Mouse (Mus musculus) heart, embryonic 11.5 days (tissue): ENCODE results near the gene Galnt13. TPM values are rescaled to one million over a fixed set of nuclear protein-coding genes. Genes with fewer than 3 reads are reported as not detected.

Source experiments
- ATAC-seq: fragments of 200-750 bp; cut with Nextera tagmentation; replicated peaks from 2 replicates; pipeline ENCODE4 v1.8.0; 2017; ENCODE audit warnings: moderate library complexity; ENCODE audit not compliant: insufficient number of reproducible peaks, low FRiP score, low TSS enrichment
- H3K27ac ChIP-seq: fragments of 300-500 bp; sonication (generic); 2 replicates; pipeline ENCODE4 v1.5.1; 2014; ENCODE audit warnings: mild to moderate bottlenecking, low read depth, low read length
- H3K27me3 ChIP-seq: fragments of 300-500 bp; sonication (generic); 2 replicates; pipeline ENCODE4 v1.6.1; 2014; ENCODE audit warnings: mild to moderate bottlenecking, low read length, mixed read lengths; ENCODE audit not compliant: control insufficient read depth, insufficient read depth
- H3K36me3 ChIP-seq: fragments of 300-500 bp; sonication (generic); 2 replicates; pipeline ENCODE4 v1.6.1; 2014; ENCODE audit warnings: mild to moderate bottlenecking, low read length, moderate library complexity, mixed read lengths; ENCODE audit not compliant: control insufficient read depth, insufficient read depth
- H3K4me1 ChIP-seq: fragments of 300-500 bp; sonication (generic); 2 replicates; pipeline ENCODE4 v1.6.1; 2014; ENCODE audit warnings: low read length; ENCODE audit not compliant: control insufficient read depth, insufficient read depth
- H3K4me2 ChIP-seq: fragments of 300-500 bp; sonication (generic); 2 replicates; pipeline ENCODE4 v1.6.1; 2014; ENCODE audit warnings: mild to moderate bottlenecking, moderate library complexity
- H3K4me3 ChIP-seq: fragments of 300-500 bp; sonication (generic); 2 replicates; pipeline ENCODE4 v1.5.1; 2014; ENCODE audit warnings: low read depth, low read length
- H3K9ac ChIP-seq: fragments of 300-500 bp; sonication (generic); 2 replicates; pipeline ENCODE4 v1.6.1; 2014; ENCODE audit warnings: mild to moderate bottlenecking, low read depth, low read length, moderate library complexity
- H3K9me3 ChIP-seq: fragments of 300-500 bp; sonication (generic); replicated peaks from 2 replicates; pipeline ENCODE4 v1.6.1; 2016; ENCODE audit warnings: low read length; ENCODE audit not compliant: control insufficient read depth
- WGBS: fragments of 180-500 bp; shearing (Covaris S2); extraction: QIAGEN DNeasy Blood & Tissue Kit; methylation state at CpG from one replicate; pipeline ENCODE4 v1.1.7; 2014; ENCODE audit not compliant: insufficient replicate concordance; 5-methylcytosine and 5-hydroxymethylcytosine counted together
- polyA plus RNA-seq: library from polyadenylated mRNA; unstranded; fragments of >200 nt; fragmentation: Nextera tagmentation; extraction: Ambion mirVana; gene quantifications from 2 replicates; pipeline ENCODE4 v1.2.1, GENCODE M21; 2014

Gene Galnt13
- polyA plus RNA-seq, result 0.31 TPM in 1 of 2 replicates, not detected in the other

DNA sequence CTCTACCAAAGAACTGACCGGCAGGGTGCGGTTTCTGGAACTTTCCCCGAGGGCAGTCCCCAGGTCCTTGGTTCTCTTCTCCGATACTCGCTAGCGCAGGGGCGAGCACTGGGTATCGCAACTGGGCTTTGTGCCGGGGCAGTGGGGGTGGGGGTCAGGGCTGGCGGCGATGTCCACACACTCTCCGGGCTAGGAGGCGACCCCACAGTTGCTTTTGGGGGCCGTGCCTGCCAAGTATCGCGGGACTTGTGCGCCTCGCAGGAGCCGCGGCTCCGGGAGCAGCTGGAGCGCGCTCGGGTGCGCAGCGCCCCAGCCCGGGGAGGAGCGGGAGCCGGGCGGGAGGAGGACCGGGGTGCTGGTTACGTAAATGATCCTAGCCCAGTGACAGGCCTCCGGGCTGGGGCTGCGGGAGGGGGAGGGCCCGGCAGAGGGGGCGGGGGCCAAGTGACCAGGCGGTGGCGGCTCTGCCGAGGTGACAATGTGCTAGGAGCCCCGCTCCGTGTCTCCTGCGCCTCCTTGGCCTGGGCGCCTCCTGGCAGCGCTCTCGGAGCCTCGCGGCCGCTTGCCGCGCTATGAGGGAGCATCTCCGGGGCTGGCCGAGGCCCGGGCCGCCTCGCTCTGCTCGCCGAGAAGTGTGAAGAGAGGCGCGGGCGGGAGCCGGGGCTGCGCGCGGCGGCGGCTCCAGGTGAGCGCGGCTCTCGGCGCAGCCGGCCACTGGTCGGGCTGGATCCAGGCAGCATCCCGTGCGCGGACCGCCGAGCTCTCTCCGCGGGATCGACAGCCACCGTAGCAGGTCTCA is at the start of gene Galnt13:
Gene Galnt13 (plus strand): TSS at position 381 of the 799 bp plus-strand sequence.
- peak; percentile 71 for ATAC-seq
- under 1% methylated on average over 71 of the region's 81 CpGs for WGBS
- Histone ChIP-seq H3K27ac (no peak within 1 kb of the TSS), H3K4me1 (peaks cover 7% of the 10 kb centered on the region; the same call in 1 of the 2 replicates), H3K9me3 (no peaks in the 10 kb centered on the region), H3K9ac (no peak within 1 kb of the TSS), H3K4me2 (peak within 1 kb of the TSS; percentile 89), H3K4me3 (peak within 1 kb of the TSS; percentile 51), H3K27me3 (peaks cover 36% of the 10 kb centered on the region), H3K36me3 (no peaks in the 10 kb centered on the region)

GRCm38 (mm10) chr2:54431060-54431459 is 5.1 kb upstream of the Galnt13 start:
- Histone ChIP-seq H3K4me1 (no peaks in the 10 kb centered on the region), H3K4me2 (no peak overlapping the region), H3K9me3 (no peaks in the 10 kb centered on the region), H3K4me3 (no peak overlapping the region), H3K9ac (no peak overlapping the region), H3K27me3 (peaks cover 9% of the 10 kb centered on the region), H3K27ac (no peak overlapping the region), H3K36me3 (no peaks in the 10 kb centered on the region)
- no peak for ATAC-seq
- WGBS, result 40% methylated on average over 2 of the region's 2 CpGs

DNA sequence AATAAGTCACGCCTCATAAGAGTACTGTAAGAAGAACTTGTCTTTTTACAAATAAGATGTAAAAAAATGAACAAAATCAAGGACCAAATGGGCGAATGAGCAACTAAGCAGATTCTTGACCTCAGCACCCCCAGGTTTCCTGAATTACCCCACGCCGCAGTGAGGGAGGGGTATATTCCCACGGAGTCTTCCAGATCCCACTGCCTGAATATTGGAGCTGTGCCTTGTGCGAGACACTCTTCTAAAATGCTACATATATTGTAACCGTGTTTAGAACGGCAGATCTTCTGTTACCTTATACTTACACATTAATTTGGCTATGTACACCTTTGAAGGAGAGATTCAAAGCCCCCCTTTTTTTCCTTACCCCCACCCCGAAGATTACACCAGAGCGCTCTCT is 737 bp upstream of the Galnt13 start:
- Histone ChIP-seq H3K9ac (no peak overlapping the region), H3K9me3 (no peaks in the 10 kb centered on the region), H3K27ac (no peak overlapping the region), H3K4me2 (no peak overlapping the region), H3K36me3 (no peaks in the 10 kb centered on the region), H3K4me3 (no peak overlapping the region; the same call in 1 of the 2 replicates), H3K4me1 (peaks cover 7% of the 10 kb centered on the region; the same call in 1 of the 2 replicates), H3K27me3 (peaks cover 36% of the 10 kb centered on the region)
- ATAC-seq, result no peak
- 43% methylated on average over 10 of the region's 10 CpGs for WGBS

- no peak for ATAC-seq
- Histone ChIP-seq H3K9ac (no peak overlapping the region), H3K27me3 (peaks cover 36% of the 10 kb centered on the region), H3K4me3 (peak overlapping the region; percentile 51), H3K9me3 (no peaks in the 10 kb centered on the region), H3K36me3 (no peaks in the 10 kb centered on the region), H3K27ac (no peak overlapping the region), H3K4me1 (peaks cover 7% of the 10 kb centered on the region; the same call in 1 of the 2 replicates), H3K4me2 (peak overlapping the region; percentile 89)
- WGBS, result 2% methylated on average over 37 of the region's 42 CpGs
These were observed 801 bp downstream of the Galnt13 start for GRCm38 (mm10) chr2:54436736-54437500.

GRCm38 (mm10) chr2:54437501-54437830 is 1.3 kb downstream of the Galnt13 start:
- no peaks in the 10 kb centered on the region for H3K9me3 ChIP-seq
- peaks cover 36% of the 10 kb centered on the region for H3K27me3 ChIP-seq
- H3K27ac ChIP-seq, result no peak overlapping the region
- no peak overlapping the region for H3K4me2 ChIP-seq
- H3K9ac ChIP-seq, result no peak overlapping the region
- peaks cover 7% of the 10 kb centered on the region; the same call in 1 of the 2 replicates for H3K4me1 ChIP-seq
- peak overlapping the region; percentile 51; the same call in 1 of the 2 replicates for H3K4me3 ChIP-seq
- ATAC-seq, result no peak
- H3K36me3 ChIP-seq, result no peaks in the 10 kb centered on the region
- WGBS, result 6% methylated on average over 9 of the region's 9 CpGs

GRCm38 (mm10) chr2:54442734-54443500 is 6.8 kb downstream of the Galnt13 start:
- no peak for ATAC-seq
- Histone ChIP-seq H3K4me1 (no peaks in the 10 kb centered on the region), H3K27ac (no peak overlapping the region), H3K9ac (no peak overlapping the region), H3K4me2 (no peak overlapping the region), H3K4me3 (no peak overlapping the region), H3K9me3 (no peaks in the 10 kb centered on the region), H3K36me3 (no peaks in the 10 kb centered on the region), H3K27me3 (peaks cover 9% of the 10 kb centered on the region)
- 77% methylated on average over 9 of the region's 9 CpGs for WGBS

DNA sequence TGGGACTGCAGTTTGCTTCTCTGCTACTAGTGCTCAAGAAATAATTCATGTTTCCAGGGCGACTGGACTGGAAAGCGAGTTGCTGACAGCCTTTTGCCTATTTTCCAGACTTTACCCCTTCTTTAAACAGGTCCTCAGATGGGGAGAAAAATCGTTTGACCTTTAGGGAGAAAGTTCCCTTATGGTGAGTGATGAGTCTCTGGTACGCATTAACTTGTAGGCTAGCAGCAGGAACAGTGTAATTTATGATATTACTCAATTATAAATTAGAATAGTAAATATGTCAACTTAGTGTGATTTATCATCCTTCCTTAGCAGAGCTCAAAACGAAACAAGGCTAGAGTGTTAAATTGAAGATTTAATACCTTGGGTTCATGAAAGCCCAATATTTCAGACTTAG is 47.3 kb downstream of the Galnt13 start:
- no peak overlapping the region for H3K4me2 ChIP-seq
- H3K4me1 ChIP-seq, result no peaks in the 10 kb centered on the region
- WGBS, result 68% methylated on average over 5 of the region's 5 CpGs
- ATAC-seq, result no peak
- H3K27ac ChIP-seq, result no peak overlapping the region
- no peaks in the 10 kb centered on the region for H3K27me3 ChIP-seq
- H3K9ac ChIP-seq, result no peak overlapping the region
- no peaks in the 10 kb centered on the region for H3K9me3 ChIP-seq
- no peak overlapping the region for H3K4me3 ChIP-seq
- no peaks in the 10 kb centered on the region for H3K36me3 ChIP-seq

- 78% methylated on average over 3 of the region's 3 CpGs for WGBS
- no peak for ATAC-seq
- H3K27me3 ChIP-seq, result no peaks in the 10 kb centered on the region
These were observed 86.9 kb downstream of the Galnt13 start for GRCm38 (mm10) chr2:54522989-54523388.

More at GRCm38 (mm10) chr2:54522989-54523388, 86.9 kb downstream of the Galnt13 start:
- no peak overlapping the region for H3K4me2 ChIP-seq
- no peak overlapping the region for H3K4me3 ChIP-seq
- no peaks in the 10 kb centered on the region for H3K9me3 ChIP-seq
- no peak overlapping the region for H3K9ac ChIP-seq
- no peaks in the 10 kb centered on the region for H3K36me3 ChIP-seq
- no peak overlapping the region for H3K27ac ChIP-seq
- H3K4me1 ChIP-seq, result no peaks in the 10 kb centered on the region
